Mouse (Mus musculus): Measurements from ENCODE around the gene Astn1.

DNA sequence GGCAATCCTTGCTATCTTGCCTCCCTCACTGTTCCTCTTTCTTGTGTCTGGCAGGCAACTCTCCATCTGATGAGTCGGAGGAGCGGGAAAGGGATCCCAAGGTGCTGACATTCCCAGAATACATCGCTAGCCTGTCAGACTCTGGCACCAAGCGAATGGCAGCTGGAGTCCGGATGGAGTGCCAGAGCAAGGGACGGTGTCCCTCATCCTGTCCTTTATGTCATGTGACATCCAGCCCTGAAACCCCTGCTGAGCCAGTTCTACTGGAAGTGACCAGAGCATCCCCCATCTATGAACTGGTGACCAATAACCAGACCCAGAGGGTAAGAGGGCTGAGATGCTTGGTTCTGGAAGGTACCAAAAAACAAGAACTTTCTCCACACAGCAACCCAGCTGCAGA is 294.9 kb downstream of the Astn1 start:
- TF ChIP-seq TBP (IDR thresholded peaks at IDR 0.05; ENCODE audit: low read depth, low read length) (no peak), USF1 (IDR thresholded peaks at IDR 0.05; ENCODE audit: low read depth, low read length) (no peak)

All from MEL (cell line).